Mouse (Mus musculus): Measurements from ENCODE around the gene Npat. TPM values are rescaled to one million over a fixed set of nuclear protein-coding genes. Genes with fewer than 3 reads are reported as not detected.
A peak's percentile ranks its signal among the peaks of the same experiment; 100 is the strongest.

The Npat gene
- polyA plus RNA-seq (2015; fragmentation: Nextera tagmentation; extraction: Ambion mirVana), result 11.4 and 12.2 TPM in 2 replicates

- peak; percentile 51 for TF ChIP-seq CTCF (IDR thresholded peaks at IDR 0.05; ENCODE audit: low read depth)
- WGBS, result under 1% methylated on average over 69 of the region's 69 CpGs
- Histone ChIP-seq H3K9ac (ENCODE audit: low read depth, low read length) (peak within 1 kb of the TSS; percentile 88), H3K27ac (peak within 1 kb of the TSS; percentile 93), H3K9me3 (replicated peaks; ENCODE audit: low read length) (no peaks in the 10 kb centered on the region), H3K27me3 (ENCODE audit: insufficient read depth, low read length) (no peaks in the 10 kb centered on the region), H3K4me2 (ENCODE audit: low read length) (peak within 1 kb of the TSS; percentile 91), H3K4me1 (replicated peaks; ENCODE audit: insufficient read depth, low read length) (0 out of 2 replicates have a peak, but pooled peaks cover 9% of the 10 kb centered on the region), H3K4me3 (replicated peaks; ENCODE audit: low read depth, low read length) (peak within 1 kb of the TSS; percentile 93), H3K36me3 (ENCODE audit: insufficient read depth, low read length) (no peaks in the 10 kb centered on the region)
- DNase-seq (ENCODE audit: low spot score), result peak; percentile 100
- peak; percentile 99 for ATAC-seq (replicated peaks; ENCODE audit: low FRiP score, low read depth)
Observed at GRCm38 (mm10) chr9:53536558-53537320, at the start of gene Npat, which contains the start of gene Atm. Gene Npat (plus strand): TSS chr9:53537047. Gene Atm (minus strand): TSS chr9:53536740.

- Histone ChIP-seq H3K4me2 (ENCODE audit: low read length) (no peak overlapping the region), H3K9me3 (replicated peaks; ENCODE audit: low read length) (no peaks in the 10 kb centered on the region), H3K36me3 (ENCODE audit: insufficient read depth, low read length) (0 out of 2 replicates have a peak, but pooled peaks cover 6% of the 10 kb centered on the region), H3K9ac (ENCODE audit: low read depth, low read length) (no peak overlapping the region), H3K4me3 (replicated peaks; ENCODE audit: low read depth, low read length) (no peak overlapping the region), H3K4me1 (replicated peaks; ENCODE audit: insufficient read depth, low read length) (no peaks in the 10 kb centered on the region), H3K27ac (no peak overlapping the region), H3K27me3 (ENCODE audit: insufficient read depth, low read length) (no peaks in the 10 kb centered on the region)
- TF ChIP-seq CTCF (IDR thresholded peaks at IDR 0.05; ENCODE audit: low read depth), result no peak
- WGBS, result 92% methylated on average over 7 of the region's 7 CpGs
- ATAC-seq (replicated peaks; ENCODE audit: low FRiP score, low read depth) (no peak), DNase-seq (ENCODE audit: low spot score) (no peak)
Observed at GRCm38 (mm10) chr9:53508053-53508452, 28.8 kb upstream of the Npat start.

DNA sequence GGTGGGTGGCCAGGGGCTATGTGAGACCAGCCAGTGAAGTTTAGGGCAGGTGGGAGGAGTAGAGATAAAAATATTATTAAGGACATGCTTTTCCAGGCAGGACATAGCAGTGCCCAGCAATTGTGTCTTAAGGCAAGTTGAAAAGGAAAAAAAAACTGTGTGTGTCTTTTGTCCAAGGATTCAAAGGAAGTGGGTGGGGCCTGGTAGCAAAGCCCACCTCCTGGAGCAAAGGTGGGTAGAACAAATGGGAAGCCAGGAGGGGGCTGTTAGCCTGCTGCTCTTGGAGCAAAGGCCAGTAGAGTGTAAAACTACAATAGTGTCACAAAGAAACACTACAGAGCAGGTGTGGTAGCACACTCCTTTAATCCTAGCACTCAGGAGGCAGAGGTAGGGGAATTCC is 22.8 kb upstream of the Npat start:
- no peak for ATAC-seq (replicated peaks; ENCODE audit: low FRiP score, low read depth)
- H3K9me3 ChIP-seq (replicated peaks; ENCODE audit: low read length), result no peaks in the 10 kb centered on the region
- H3K4me1 ChIP-seq (replicated peaks; ENCODE audit: insufficient read depth, low read length), result no peaks in the 10 kb centered on the region
- no peak overlapping the region for H3K4me3 ChIP-seq (replicated peaks; ENCODE audit: low read depth, low read length)
- H3K27me3 ChIP-seq (ENCODE audit: insufficient read depth, low read length), result no peaks in the 10 kb centered on the region
- H3K27ac ChIP-seq, result no peak overlapping the region
- DNase-seq (ENCODE audit: low spot score), result no peak
- no peaks in the 10 kb centered on the region for H3K36me3 ChIP-seq (ENCODE audit: insufficient read depth, low read length)
- H3K4me2 ChIP-seq (ENCODE audit: low read length), result no peak overlapping the region
- no peak for TF ChIP-seq CTCF (IDR thresholded peaks at IDR 0.05; ENCODE audit: low read depth)
- no peak overlapping the region for H3K9ac ChIP-seq (ENCODE audit: low read depth, low read length)

GRCm38 (mm10) chr9:53517373-53518009 is 19.4 kb upstream of the Npat start:
- WGBS, result 50% methylated on average over 9 of the region's 9 CpGs
- Histone ChIP-seq H3K4me1 (replicated peaks; ENCODE audit: insufficient read depth, low read length) (no peaks in the 10 kb centered on the region), H3K27me3 (ENCODE audit: insufficient read depth, low read length) (no peaks in the 10 kb centered on the region), H3K9me3 (replicated peaks; ENCODE audit: low read length) (no peaks in the 10 kb centered on the region), H3K27ac (no peak overlapping the region), H3K4me2 (ENCODE audit: low read length) (no peak overlapping the region), H3K4me3 (replicated peaks; ENCODE audit: low read depth, low read length) (no peak overlapping the region), H3K9ac (ENCODE audit: low read depth, low read length) (no peak overlapping the region), H3K36me3 (ENCODE audit: insufficient read depth, low read length) (no peaks in the 10 kb centered on the region)
- peak; percentile 7 for DNase-seq (ENCODE audit: low spot score)
- TF ChIP-seq CTCF (IDR thresholded peaks at IDR 0.05; ENCODE audit: low read depth), result no peak
- ATAC-seq (replicated peaks; ENCODE audit: low FRiP score, low read depth), result no peak

DNA sequence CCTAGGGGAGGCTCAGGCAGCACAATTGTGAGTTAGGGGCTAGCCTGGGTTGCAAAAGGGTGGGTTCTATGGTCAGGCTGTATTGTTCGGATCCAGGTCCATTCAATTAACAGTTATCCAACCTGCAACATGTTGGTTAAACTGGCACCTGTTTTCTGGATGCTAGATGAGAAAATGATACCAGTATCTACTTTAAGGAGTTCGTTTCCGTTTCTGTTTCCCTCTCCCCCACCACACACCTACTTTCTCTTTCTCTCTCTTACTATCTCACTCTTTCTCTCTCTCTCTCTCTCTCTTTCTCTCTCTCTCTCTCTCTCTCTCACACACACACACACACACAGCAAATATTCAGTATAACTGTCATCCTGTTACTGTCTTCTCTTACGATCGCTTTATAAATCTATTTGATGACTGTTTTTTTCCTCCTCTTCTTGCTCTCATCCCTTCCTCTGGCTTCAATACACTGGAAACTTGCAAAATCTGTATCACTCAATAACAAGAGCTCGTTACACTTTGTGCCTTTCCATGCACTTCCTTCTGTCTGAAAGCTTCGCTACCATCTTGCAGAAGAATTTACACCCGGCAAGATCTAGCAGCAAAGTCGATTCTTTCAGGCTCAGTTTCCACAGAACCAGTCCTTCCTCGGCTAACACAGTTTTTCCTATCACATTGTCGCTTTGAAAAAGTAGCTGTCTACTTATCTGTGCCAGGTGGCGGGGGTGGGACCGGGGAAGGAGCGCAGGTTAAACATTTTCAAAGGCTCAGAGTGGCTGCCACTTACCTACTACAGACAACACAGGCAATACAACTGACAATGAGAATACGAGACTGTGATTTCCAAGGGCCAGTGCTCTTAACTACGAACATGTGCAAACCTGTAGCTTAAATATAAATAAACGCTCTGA is 1.2 kb upstream of the Npat start:
- Histone ChIP-seq H3K4me1 (replicated peaks; ENCODE audit: insufficient read depth, low read length) (0 out of 2 replicates have a peak, but pooled peaks cover 9% of the 10 kb centered on the region), H3K4me3 (replicated peaks; ENCODE audit: low read depth, low read length) (peak overlapping the region; percentile 93), H3K36me3 (ENCODE audit: insufficient read depth, low read length) (no peaks in the 10 kb centered on the region), H3K4me2 (ENCODE audit: low read length) (peak overlapping the region; percentile 90), H3K27me3 (ENCODE audit: insufficient read depth, low read length) (no peaks in the 10 kb centered on the region), H3K9me3 (replicated peaks; ENCODE audit: low read length) (no peaks in the 10 kb centered on the region), H3K27ac (peak overlapping the region; percentile 81), H3K9ac (ENCODE audit: low read depth, low read length) (peak overlapping the region; percentile 59)
- peak; percentile 27 for DNase-seq (ENCODE audit: low spot score)
- ATAC-seq (replicated peaks; ENCODE audit: low FRiP score, low read depth), result no peak
- 10% methylated on average over 17 of the region's 17 CpGs for WGBS
- TF ChIP-seq CTCF (IDR thresholded peaks at IDR 0.05; ENCODE audit: low read depth), result no peak

All from kidney, postnatal 0 days (tissue).